In genomic region chrX:73823747-73824146, GRCm38 (mm10) we compare ENCODE assay signal across 8 mouse cellular contexts. TPM values are rescaled to one million over a fixed set of nuclear protein-coding genes. Genes with fewer than 3 reads are reported as not detected.
DNase-seq lines count a peak whose midpoint lies in the region; ATAC-seq and TF ChIP-seq lines count a peak whose summit lies in the region.

No protein-coding gene starts in this region.

- H3K9ac ChIP-seq in lung, embryonic 14.5 days = no peak overlapping the region; the same call in 1 of the 2 replicates
- no peak overlapping the region for H3K9ac ChIP-seq in heart, postnatal 0 days (replicated peaks; ENCODE audit: low read depth, low read length)
- H3K9ac ChIP-seq in midbrain, embryonic 16.5 days (ENCODE audit: low read depth, low read length) = peak overlapping the region; percentile 89

- H3K4me3 ChIP-seq in lung, embryonic 14.5 days (ENCODE audit: low read depth, low read length) = peak overlapping the region; percentile 57
- peak overlapping the region; percentile 62 for H3K4me3 ChIP-seq in heart, postnatal 0 days (ENCODE audit: low read depth, low read length)
- peak overlapping the region; percentile 65 for H3K4me3 ChIP-seq in midbrain, embryonic 16.5 days (ENCODE audit: low read depth, low read length)

- H3K27me3 ChIP-seq in lung, embryonic 14.5 days (ENCODE audit: insufficient read depth, low read length) = peaks cover 9% of the 10 kb centered on the region; the same call in 1 of the 2 replicates
- H3K27me3 ChIP-seq in heart, postnatal 0 days (ENCODE audit: control insufficient read depth, insufficient read depth, low read length) = peaks cover 18% of the 10 kb centered on the region
- H3K27me3 ChIP-seq in midbrain, embryonic 16.5 days (ENCODE audit: control insufficient read depth, insufficient read depth, low read depth, low read length) = no peaks in the 10 kb centered on the region

- peak overlapping the region; percentile 71 for H3K4me2 ChIP-seq in lung, embryonic 14.5 days
- peak overlapping the region; percentile 90 for H3K4me2 ChIP-seq in heart, postnatal 0 days (ENCODE audit: low read depth, low read length)
- peak overlapping the region; percentile 62 for H3K4me2 ChIP-seq in midbrain, embryonic 16.5 days (ENCODE audit: low read length)

- TF ChIP-seq CTCF in lung, embryonic 14.5 days (IDR thresholded peaks at IDR 0.05; ENCODE audit: low read depth) = no peak
- TF ChIP-seq CTCF in heart, postnatal 0 days (IDR thresholded peaks at IDR 0.05; ENCODE audit: low read depth) = no peak

- peak; percentile 53; the same call in 1 of the 2 replicates for ATAC-seq in lung, embryonic 14.5 days (ENCODE audit: insufficient read depth)
- no peak for ATAC-seq in heart, postnatal 0 days (ENCODE audit: insufficient read depth, low read depth)
- peak; percentile 53 for ATAC-seq in midbrain, embryonic 16.5 days

- DNase-seq in lung, embryonic 14.5 days = peak; percentile 11
- no peak for DNase-seq in lung, postnatal 14 days
- DNase-seq in cerebellum, postnatal 25 days = peak; percentile 35 to 37
- DNase-seq in heart, postnatal 0 days (ENCODE audit: low spot score) = no peak
- DNase-seq in Muller cell, postnatal 12 days (ENCODE audit: inconsistent ontology term) = no peak
- DNase-seq in frontal cortex, postnatal 14 days (ENCODE audit: low spot score in 2 of 2) = no peak
- no peak for DNase-seq in c-Kit-positive CD71-positive TER-119-positive erythroid progenitor cells, embryonic 14.5 days (ENCODE audit: low spot score)

- no peaks in the 10 kb centered on the region for H3K4me1 ChIP-seq in lung, embryonic 14.5 days (ENCODE audit: insufficient read depth)
- H3K4me1 ChIP-seq in heart, postnatal 0 days (ENCODE audit: control insufficient read depth, insufficient read depth) = no peaks in the 10 kb centered on the region
- peaks cover 13% of the 10 kb centered on the region for H3K4me1 ChIP-seq in midbrain, embryonic 16.5 days (ENCODE audit: control insufficient read depth, insufficient read depth, low read length)

- no peaks in the 10 kb centered on the region for H3K36me3 ChIP-seq in lung, embryonic 14.5 days (ENCODE audit: insufficient read depth)
- H3K36me3 ChIP-seq in heart, postnatal 0 days (replicated peaks; ENCODE audit: control insufficient read depth, insufficient read depth, low read length) = no peaks in the 10 kb centered on the region
- no peaks in the 10 kb centered on the region for H3K36me3 ChIP-seq in midbrain, embryonic 16.5 days (ENCODE audit: control insufficient read depth, insufficient read depth, low read length)

- no peaks in the 10 kb centered on the region for H3K9me3 ChIP-seq in lung, embryonic 14.5 days (ENCODE audit: low read depth, low read length)
- H3K9me3 ChIP-seq in heart, postnatal 0 days (replicated peaks; ENCODE audit: control insufficient read depth, low read length) = no peaks in the 10 kb centered on the region
- H3K9me3 ChIP-seq in midbrain, embryonic 16.5 days (replicated peaks; ENCODE audit: control insufficient read depth, low read length, poor library complexity, severe bottlenecking) = no peaks in the 10 kb centered on the region; the same call in 1 of the 2 replicates

- WGBS in lung, embryonic 14.5 days = 16% methylated on average over 17 of the region's 17 CpGs
- WGBS in heart, postnatal 0 days = 18% methylated on average over 17 of the region's 17 CpGs
- WGBS in midbrain, embryonic 16.5 days = 28% methylated on average over 17 of the region's 17 CpGs

- H3K27ac ChIP-seq in lung, embryonic 14.5 days (ENCODE audit: low read depth) = no peak overlapping the region
- H3K27ac ChIP-seq in heart, postnatal 0 days (ENCODE audit: low read depth) = no peak overlapping the region
- peak overlapping the region; percentile 95 for H3K27ac ChIP-seq in midbrain, embryonic 16.5 days (ENCODE audit: low read length)

- TF ChIP-seq EP300 in heart, postnatal 0 days (IDR thresholded peaks at IDR 0.05; ENCODE audit: low read depth) = no peak

RNA-seq across cellular contexts. Expression of gene Pdzd4, which starts 1.0 kb away (rescaled TPM):
- 0.99 and 1.3 TPM in 2 replicates for polyA plus RNA-seq in lung, embryonic 14.5 days (2014; fragmentation: Nextera tagmentation; extraction: Ambion mirVana)
- 2.0 and 2.6 TPM in 2 replicates for total RNA-seq in heart, postnatal 0 days (2014; rRNA removed; ENCODE audit: low replicate concordance)
- 0.08 and 0.12 TPM in 2 replicates for polyA plus RNA-seq in heart, postnatal 0 days (2015; fragmentation: Nextera tagmentation; extraction: Ambion mirVana)
- 4.8 TPM in 2 replicates for polyA plus RNA-seq in midbrain, embryonic 16.5 days (2015; fragmentation: Nextera tagmentation; extraction: Ambion mirVana)

RNA-seq across cellular contexts. Expression of gene Ssr4, which starts 36.9 kb away (rescaled TPM):
- 187 and 199 TPM in 2 replicates for polyA plus RNA-seq in lung, embryonic 14.5 days (2014; fragmentation: Nextera tagmentation; extraction: Ambion mirVana)
- total RNA-seq in heart, postnatal 0 days (2014; rRNA removed; ENCODE audit: low replicate concordance) = 122 and 146 TPM in 2 replicates
- 181 and 194 TPM in 2 replicates for polyA plus RNA-seq in heart, postnatal 0 days (2015; fragmentation: Nextera tagmentation; extraction: Ambion mirVana)
- polyA plus RNA-seq in midbrain, embryonic 16.5 days (2015; fragmentation: Nextera tagmentation; extraction: Ambion mirVana) = 126 and 131 TPM in 2 replicates

RNA-seq across cellular contexts. Expression of gene Idh3g, which starts 37.0 kb away (rescaled TPM):
- 210 and 219 TPM in 2 replicates for polyA plus RNA-seq in lung, embryonic 14.5 days (2014; fragmentation: Nextera tagmentation; extraction: Ambion mirVana)
- total RNA-seq in heart, postnatal 0 days (2014; rRNA removed; ENCODE audit: low replicate concordance) = 854 and 913 TPM in 2 replicates
- polyA plus RNA-seq in heart, postnatal 0 days (2015; fragmentation: Nextera tagmentation; extraction: Ambion mirVana) = 632 and 648 TPM in 2 replicates
- polyA plus RNA-seq in midbrain, embryonic 16.5 days (2015; fragmentation: Nextera tagmentation; extraction: Ambion mirVana) = 232 and 252 TPM in 2 replicates

RNA-seq across cellular contexts. Expression of gene Srpk3, which starts 49.5 kb away (rescaled TPM):
- 1.2 and 2.1 TPM in 2 replicates for polyA plus RNA-seq in lung, embryonic 14.5 days (2014; fragmentation: Nextera tagmentation; extraction: Ambion mirVana)
- total RNA-seq in heart, postnatal 0 days (2014; rRNA removed; ENCODE audit: low replicate concordance) = 82.0 and 94.2 TPM in 2 replicates
- polyA plus RNA-seq in heart, postnatal 0 days (2015; fragmentation: Nextera tagmentation; extraction: Ambion mirVana) = 70.5 and 73.1 TPM in 2 replicates
- 2.0 and 2.4 TPM in 2 replicates for polyA plus RNA-seq in midbrain, embryonic 16.5 days (2015; fragmentation: Nextera tagmentation; extraction: Ambion mirVana)

Comparison
In these comparisons a context has a peak if more than half of its experiments do, and no peak if none do; other contexts are left out.
1. DNase-seq: peak in lung, embryonic 14.5 days (single experiment) and cerebellum, postnatal 25 days (2 of 2); none in lung, postnatal 14 days (single experiment), heart, postnatal 0 days (single experiment), Muller cell, postnatal 12 days (single experiment), frontal cortex, postnatal 14 days (0 of 2) and c-Kit-positive CD71-positive TER-119-positive erythroid progenitor cells, embryonic 14.5 days (single experiment).
2. Peak in every context shown above with its lines, with median percentiles within 50 percentile points of each other: H3K4me2 ChIP-seq and H3K4me3 ChIP-seq.